Mouse (Mus musculus) liver, postnatal 0 days (tissue): Measurements from ENCODE around the gene Fmr1nb.

Experiments used
- CTCF ChIP-seq: sonication (generic); IDR thresholded peaks from 2 replicates; pipeline ENCODE4 v1.5.1; 2016; ENCODE audit warnings: antibody characterized with exemption, low read depth
- EP300 ChIP-seq: IDR thresholded peaks from 2 replicates; pipeline ENCODE4 v1.6.1; 2016; ENCODE audit warnings: antibody characterized with exemption, low read depth, mild to moderate bottlenecking

- TF ChIP-seq CTCF (no peak), EP300 (no peak)
These were observed 24.7 kb upstream of the Fmr1nb start for GRCm38 (mm10) chrX:68736902-68737301.
